Mouse (Mus musculus) midbrain, embryonic 12.5 days (tissue): ENCODE measurements at regions not wholly inside any gene's neighbourhood (a gene's known extent, or its start where the extent isn't known, plus 50 kb on each side); places are given as distances from the start of the nearest gene placed in this dataset.

Experiments
- ATAC-seq: fragments of 200-750 bp; cut with Nextera tagmentation; 2 replicates; pipeline ENCODE4 v1.8.0; 2017; ENCODE audit warnings: low read depth, moderate TSS enrichment, moderate library complexity; ENCODE audit not compliant: low FRiP score
- H3K27ac ChIP-seq: fragments of 300-500 bp; sonication (generic); replicated peaks from 2 replicates; pipeline ENCODE4 v1.5.1; 2016; ENCODE audit warnings: mild to moderate bottlenecking
- H3K27me3 ChIP-seq: fragments of 300-500 bp; sonication (generic); 2 replicates; pipeline ENCODE4 v1.6.1; 2016; ENCODE audit warnings: mild to moderate bottlenecking
- H3K36me3 ChIP-seq: fragments of 300-500 bp; sonication (generic); 2 replicates; pipeline ENCODE4 v1.6.1; 2016
- H3K4me1 ChIP-seq: fragments of 300-500 bp; sonication (generic); 2 replicates; pipeline ENCODE4 v1.6.1; 2016
- H3K4me2 ChIP-seq: fragments of 300-500 bp; sonication (generic); replicated peaks from 2 replicates; pipeline ENCODE4 v1.6.1; 2016; ENCODE audit warnings: mild to moderate bottlenecking, moderate library complexity
- H3K4me3 ChIP-seq: fragments of 300-500 bp; sonication (generic); 2 replicates; pipeline ENCODE4 v1.5.1; 2016; ENCODE audit warnings: mild to moderate bottlenecking
- H3K9ac ChIP-seq: fragments of 300-500 bp; sonication (generic); replicated peaks from 2 replicates; pipeline ENCODE4 v1.6.1; 2016; ENCODE audit warnings: mild to moderate bottlenecking, moderate library complexity
- H3K9me3 ChIP-seq: fragments of 300-500 bp; sonication (generic); 2 replicates; pipeline ENCODE4 v1.6.1; 2016; ENCODE audit warnings: mild to moderate bottlenecking
- WGBS: fragments of 180-500 bp; shearing (Covaris S2); methylation state at CpG from one replicate; pipeline ENCODE4 v1.1.7; 2016; 5-methylcytosine and 5-hydroxymethylcytosine counted together

DNA sequence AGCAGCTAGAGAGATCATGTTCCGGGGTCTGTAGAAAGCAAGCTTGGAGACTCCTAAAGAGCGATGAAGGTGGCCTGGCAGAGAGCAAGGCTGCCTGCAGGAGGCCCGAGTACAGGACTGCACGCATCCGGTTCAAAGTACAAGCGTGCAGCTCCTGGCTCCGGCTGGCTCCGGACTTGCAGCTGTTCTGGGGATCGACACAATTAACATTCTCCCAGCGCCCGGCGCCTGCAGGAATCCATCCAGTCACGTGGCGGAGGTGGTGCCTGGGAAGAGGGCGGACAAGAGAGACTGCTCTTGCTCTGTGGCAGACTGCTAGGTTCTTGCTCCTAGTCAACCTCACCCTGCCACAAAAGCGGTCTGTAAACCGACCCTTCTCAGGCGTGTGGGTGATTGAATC lies 86.9 kb downstream of the Bdh1 start:
- Histone ChIP-seq H3K9me3 (no peaks in the 10 kb centered on the region), H3K36me3 (no peaks in the 10 kb centered on the region), H3K4me1 (peaks cover 26% of the 10 kb centered on the region), H3K4me2 (peak overlapping the region; percentile 44), H3K27ac (peak overlapping the region; percentile 78), H3K27me3 (peaks cover 22% of the 10 kb centered on the region), H3K9ac (peak overlapping the region; percentile 35), H3K4me3 (0 out of 2 replicates have a peak overlapping the region, but pooled peaks have one; percentile 15)
- WGBS = 2% methylated on average over 18 of the region's 18 CpGs
- peak; percentile 92 for ATAC-seq

DNA sequence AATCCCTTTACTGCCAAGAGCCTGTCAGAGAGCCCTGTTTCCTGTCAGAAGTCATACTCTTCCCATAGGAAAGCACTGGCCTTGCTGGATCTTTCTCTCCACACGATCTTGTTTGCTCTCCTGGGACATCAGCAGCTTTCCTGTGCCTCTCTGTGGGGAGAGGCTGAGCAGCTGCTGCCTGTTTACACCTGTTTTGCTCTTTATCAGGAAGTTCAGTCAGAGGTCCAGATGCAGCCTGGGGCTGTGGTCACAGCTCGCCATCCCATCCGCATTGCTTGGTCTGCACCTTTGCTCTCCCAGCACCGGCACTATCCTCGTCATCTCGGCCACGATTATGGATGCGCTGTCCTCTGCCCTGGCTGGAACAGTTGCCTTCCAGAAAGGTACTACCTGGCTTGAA lies 88.0 kb downstream of the Bdh1 start:
- Histone ChIP-seq H3K4me2 (no peak overlapping the region), H3K9ac (no peak overlapping the region), H3K27me3 (peaks cover 22% of the 10 kb centered on the region), H3K27ac (no peak overlapping the region), H3K4me3 (no peak overlapping the region), H3K9me3 (no peaks in the 10 kb centered on the region), H3K36me3 (no peaks in the 10 kb centered on the region), H3K4me1 (peaks cover 26% of the 10 kb centered on the region)
- WGBS = 82% methylated on average over 8 of the region's 8 CpGs
- no peak for ATAC-seq

DNA sequence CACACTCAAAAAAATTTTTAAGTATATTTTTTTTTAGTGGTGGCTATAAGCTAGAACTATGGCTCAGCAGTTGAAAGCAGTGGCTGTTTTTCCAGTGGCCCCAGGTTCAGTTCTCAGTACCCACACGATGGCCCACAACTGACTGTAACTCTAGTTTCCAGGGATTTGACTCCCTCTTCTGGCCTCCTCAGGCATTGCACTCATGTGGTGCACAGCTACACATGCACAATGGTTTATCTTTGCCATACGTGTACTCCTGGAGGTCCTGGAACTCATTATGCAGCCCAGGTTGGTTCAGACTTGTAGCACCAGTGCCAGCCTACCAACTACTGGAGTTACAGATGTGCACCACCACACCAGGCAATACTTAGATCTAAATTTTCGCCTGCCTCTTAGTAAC lies 96.7 kb downstream of the Bdh1 start:
- H3K4me2 ChIP-seq = no peak overlapping the region
- no peak overlapping the region for H3K27ac ChIP-seq
- no peaks in the 10 kb centered on the region for H3K9me3 ChIP-seq
- H3K4me3 ChIP-seq = no peak overlapping the region
- H3K9ac ChIP-seq = no peak overlapping the region
- no peaks in the 10 kb centered on the region for H3K36me3 ChIP-seq
- ATAC-seq = no peak
- H3K27me3 ChIP-seq = peaks cover 4% of the 10 kb centered on the region
- no peaks in the 10 kb centered on the region for H3K4me1 ChIP-seq
- 96% methylated on average over 3 of the region's 3 CpGs for WGBS

DNA sequence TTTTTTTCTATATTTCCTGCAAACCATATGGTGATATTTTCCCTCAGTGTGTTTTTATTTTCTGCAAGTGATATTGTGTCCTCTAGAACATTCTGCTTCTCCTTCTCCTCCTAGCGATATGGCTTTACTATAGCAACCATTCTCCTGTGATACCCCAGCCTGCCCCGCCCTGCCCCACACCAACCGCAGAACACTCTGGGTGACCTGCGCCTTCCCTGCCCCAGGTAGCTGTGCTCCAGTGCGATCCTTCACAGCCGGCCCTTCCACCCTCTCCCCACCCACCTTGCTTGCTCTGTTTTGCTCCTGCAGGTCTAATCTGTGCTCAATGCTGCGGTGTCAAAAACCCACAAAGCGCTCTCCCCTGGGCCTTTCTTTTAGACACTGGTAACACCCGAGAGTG lies 98.0 kb downstream of the Bdh1 start:
- no peak overlapping the region for H3K4me3 ChIP-seq
- WGBS = 79% methylated on average over 9 of the region's 9 CpGs
- no peaks in the 10 kb centered on the region for H3K4me1 ChIP-seq
- H3K9ac ChIP-seq = no peak overlapping the region
- no peak overlapping the region for H3K27ac ChIP-seq
- H3K4me2 ChIP-seq = no peak overlapping the region
- ATAC-seq = no peak
- H3K27me3 ChIP-seq = peaks cover 4% of the 10 kb centered on the region
- H3K36me3 ChIP-seq = no peaks in the 10 kb centered on the region
- no peaks in the 10 kb centered on the region for H3K9me3 ChIP-seq

DNA sequence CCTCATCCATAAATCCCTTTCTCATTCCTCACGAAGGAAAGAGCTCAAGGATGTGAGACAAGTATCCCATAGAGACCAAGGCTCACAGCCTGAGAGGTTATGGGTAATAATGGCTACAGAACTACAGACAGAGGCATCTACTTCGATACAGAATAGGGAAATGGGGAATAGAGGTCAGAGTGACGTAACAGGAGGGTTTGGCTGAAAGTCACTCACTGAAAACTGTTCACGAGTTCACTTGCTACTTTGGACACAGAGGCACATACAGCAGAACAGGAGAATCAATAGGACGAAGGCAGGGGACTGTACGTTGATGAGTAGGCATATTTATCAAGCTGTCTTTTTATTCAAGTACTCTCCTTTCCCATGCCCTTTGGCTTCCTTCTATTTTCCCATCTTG lies 99.7 kb downstream of the Bdh1 start:
- no peak overlapping the region for H3K4me2 ChIP-seq
- 82% methylated on average over 6 of the region's 6 CpGs for WGBS

DNA sequence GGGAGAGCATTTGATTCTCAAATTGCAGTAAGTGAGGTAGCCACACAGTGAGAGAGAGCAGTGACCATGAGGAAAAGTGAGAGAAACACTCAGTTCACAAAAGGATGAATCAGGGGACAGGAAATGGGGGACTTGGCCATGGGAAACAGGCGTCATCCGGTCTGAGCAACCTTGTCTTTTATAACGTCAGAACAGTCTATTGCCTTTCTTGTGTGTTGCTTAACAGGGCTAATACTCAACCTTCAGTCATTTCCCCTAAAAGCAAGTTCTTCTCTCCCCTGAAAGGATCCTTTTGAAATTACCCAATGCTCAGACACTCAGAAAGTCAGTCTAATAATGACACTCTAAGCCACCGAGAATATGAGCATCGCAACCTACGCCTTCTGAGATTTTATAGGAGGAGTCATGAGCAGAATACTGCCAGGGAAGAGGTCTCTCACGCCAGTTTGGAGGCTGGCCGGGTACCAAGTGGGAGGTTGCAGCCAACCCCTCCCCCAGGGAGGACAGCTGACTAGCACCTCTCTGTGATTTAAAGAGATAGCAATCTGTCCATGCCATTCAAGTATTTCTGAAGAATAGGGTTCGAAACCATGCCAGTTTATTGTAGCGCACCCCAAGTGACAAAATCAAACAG lies 104.7 kb downstream of the Bdh1 start:
- Histone ChIP-seq H3K4me3 (no peak overlapping the region), H3K27ac (no peak overlapping the region), H3K27me3 (0 out of 2 replicates have a peak, but pooled peaks cover 5% of the 10 kb centered on the region), H3K9me3 (no peaks in the 10 kb centered on the region), H3K9ac (no peak overlapping the region), H3K4me2 (no peak overlapping the region), H3K4me1 (no peaks in the 10 kb centered on the region), H3K36me3 (no peaks in the 10 kb centered on the region)
- 85% methylated on average over 10 of the region's 10 CpGs for WGBS
- ATAC-seq = no peak

More for the DNA sequence above, 99.7 kb downstream of the Bdh1 start:
- no peak for ATAC-seq
- Histone ChIP-seq H3K27me3 (peaks cover 4% of the 10 kb centered on the region), H3K4me1 (no peaks in the 10 kb centered on the region), H3K4me3 (no peak overlapping the region), H3K36me3 (no peaks in the 10 kb centered on the region), H3K9me3 (no peaks in the 10 kb centered on the region), H3K9ac (no peak overlapping the region), H3K27ac (no peak overlapping the region)

DNA sequence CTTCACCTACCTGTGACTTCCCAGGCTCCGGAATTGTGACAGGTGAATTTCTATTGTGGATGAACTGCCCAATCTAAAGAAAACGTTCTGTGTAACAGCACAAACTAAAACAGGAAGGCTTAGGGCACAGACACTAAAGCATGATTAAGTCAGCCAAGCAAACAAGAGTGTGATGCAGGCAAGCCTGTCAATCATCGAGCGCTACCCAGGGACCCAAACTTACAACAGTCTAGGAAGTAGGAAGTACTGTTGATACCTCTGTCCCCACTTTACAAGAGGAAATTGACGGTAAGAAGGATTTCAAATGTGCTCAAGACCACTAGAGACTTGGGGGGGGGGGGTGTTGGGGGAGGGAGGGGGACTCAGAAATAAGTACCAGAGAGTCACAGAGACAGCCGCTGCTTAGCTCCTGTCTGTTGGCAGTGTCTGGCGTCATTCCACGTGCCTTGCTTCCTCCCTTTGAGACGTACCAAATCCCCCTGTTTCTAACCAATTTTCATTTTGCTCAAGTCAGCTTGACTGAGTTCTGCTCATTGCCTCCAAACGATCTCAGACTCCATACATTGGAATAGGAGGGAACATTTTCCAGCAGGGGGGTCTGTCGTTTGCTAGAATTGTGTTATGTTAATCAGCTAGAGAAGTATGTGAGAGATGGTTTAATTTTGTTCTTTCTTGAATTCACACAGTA lies 106.7 kb downstream of the Bdh1 start:
- no peak overlapping the region for H3K4me2 ChIP-seq
- 73% methylated on average over 11 of the region's 11 CpGs for WGBS
- 0 out of 2 replicates have a peak, but pooled peaks cover 5% of the 10 kb centered on the region for H3K27me3 ChIP-seq
- H3K4me3 ChIP-seq = no peak overlapping the region
- H3K4me1 ChIP-seq = 0 out of 2 replicates have a peak, but pooled peaks cover 6% of the 10 kb centered on the region
- H3K36me3 ChIP-seq = no peaks in the 10 kb centered on the region
- no peak overlapping the region for H3K9ac ChIP-seq
- no peaks in the 10 kb centered on the region for H3K9me3 ChIP-seq
- no peak for ATAC-seq
- no peak overlapping the region for H3K27ac ChIP-seq

DNA sequence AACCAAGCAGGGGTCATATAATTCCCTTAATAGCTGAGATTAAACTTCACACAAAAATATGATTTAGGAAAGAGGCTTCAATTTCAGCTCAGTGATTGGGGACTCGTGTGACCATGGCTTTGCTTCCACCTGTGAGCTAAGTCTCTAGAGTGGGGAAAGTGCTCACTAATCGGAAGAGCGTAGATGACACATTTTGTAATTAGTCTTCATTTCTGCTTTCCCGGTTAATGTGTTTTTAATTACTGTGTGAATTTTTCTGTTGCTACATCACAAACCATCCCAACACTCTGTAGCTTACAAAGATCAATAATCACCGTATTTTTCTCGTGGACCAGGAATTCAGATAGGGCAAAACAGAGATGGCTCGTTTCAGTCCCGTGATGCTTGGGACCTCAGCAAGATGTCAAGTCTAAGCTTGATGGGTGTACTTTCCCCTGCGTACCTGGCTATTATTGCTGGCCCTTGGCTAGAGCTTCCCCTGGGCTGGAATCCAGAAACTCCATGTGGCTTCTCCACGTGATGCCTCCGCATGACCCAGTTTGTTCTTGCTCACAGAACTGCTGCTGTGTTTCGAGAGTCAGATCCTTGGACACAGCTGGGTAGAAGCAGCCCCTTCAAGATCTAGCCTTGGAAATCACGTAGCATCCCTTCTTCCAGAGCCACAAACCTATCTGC lies 107.3 kb downstream of the Bdh1 start:
- Histone ChIP-seq H3K9me3 (no peaks in the 10 kb centered on the region), H3K4me1 (peaks cover 8% of the 10 kb centered on the region; the same call in 1 of the 2 replicates), H3K4me2 (no peak overlapping the region), H3K36me3 (no peaks in the 10 kb centered on the region), H3K4me3 (no peak overlapping the region), H3K27me3 (0 out of 2 replicates have a peak, but pooled peaks cover 5% of the 10 kb centered on the region), H3K27ac (no peak overlapping the region), H3K9ac (no peak overlapping the region)
- no peak for ATAC-seq
- 91% methylated on average over 13 of the region's 13 CpGs for WGBS

DNA sequence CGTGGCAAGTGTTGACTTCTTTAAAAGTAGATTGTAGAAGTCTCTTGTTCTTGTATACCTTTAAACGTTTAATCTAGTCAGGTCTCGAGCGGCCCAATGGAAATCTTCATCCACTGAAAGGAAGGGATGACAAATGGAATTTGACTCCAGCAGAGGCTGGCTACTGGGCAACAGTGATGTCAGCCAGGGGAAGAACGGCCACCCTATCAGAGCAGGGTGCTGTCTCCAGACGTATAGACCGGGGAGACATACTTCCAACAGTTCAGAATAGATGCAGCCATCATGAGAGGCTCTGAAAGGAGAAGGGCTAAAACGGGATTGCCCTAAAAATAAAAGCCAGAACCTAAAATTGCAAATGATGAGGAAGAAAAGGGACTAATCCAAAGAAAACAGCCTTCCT lies 108.0 kb downstream of the Bdh1 start:
- H3K27me3 ChIP-seq = 0 out of 2 replicates have a peak, but pooled peaks cover 5% of the 10 kb centered on the region
- no peak overlapping the region for H3K27ac ChIP-seq
- no peak overlapping the region for H3K4me3 ChIP-seq
- H3K36me3 ChIP-seq = no peaks in the 10 kb centered on the region
- no peak overlapping the region for H3K9ac ChIP-seq
- WGBS = 89% methylated on average over 8 of the region's 8 CpGs
- peaks cover 14% of the 10 kb centered on the region for H3K4me1 ChIP-seq
- no peak for ATAC-seq
- no peak overlapping the region for H3K4me2 ChIP-seq
- H3K9me3 ChIP-seq = no peaks in the 10 kb centered on the region

DNA sequence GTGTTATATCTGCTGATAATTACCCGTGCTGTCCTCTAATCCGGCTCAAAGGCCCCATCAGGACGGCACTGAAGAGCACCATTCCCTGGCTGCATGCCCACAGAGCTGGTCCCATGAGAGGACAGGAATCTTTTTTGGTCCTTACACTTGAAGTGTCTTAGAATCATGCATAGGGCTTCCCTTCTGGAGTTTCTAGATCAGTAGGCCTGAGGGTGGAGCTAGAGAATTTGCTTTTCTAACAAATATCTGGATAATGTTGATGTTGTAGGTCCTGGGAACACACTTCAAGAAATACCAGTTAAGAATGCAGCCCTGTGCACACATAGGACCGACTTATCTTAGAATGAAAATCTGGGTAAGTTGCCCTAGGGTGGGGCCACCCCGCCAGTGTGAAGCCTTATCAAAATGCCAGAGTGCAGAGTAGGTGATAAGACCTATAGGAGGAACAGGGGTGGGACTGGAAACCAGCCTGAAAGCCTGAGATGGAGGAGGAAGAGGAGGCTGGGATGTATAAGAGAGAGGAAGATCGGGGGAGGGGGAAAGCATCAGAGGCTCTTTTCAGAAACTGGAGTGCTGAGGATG lies 111.2 kb downstream of the Bdh1 start:
- no peaks in the 10 kb centered on the region for H3K36me3 ChIP-seq
- H3K4me2 ChIP-seq = no peak overlapping the region
- H3K4me3 ChIP-seq = no peak overlapping the region
- 0 out of 2 replicates have a peak, but pooled peaks cover 6% of the 10 kb centered on the region for H3K27me3 ChIP-seq
- no peak for ATAC-seq
- H3K4me1 ChIP-seq = peaks cover 17% of the 10 kb centered on the region
- no peak overlapping the region for H3K9ac ChIP-seq
- H3K9me3 ChIP-seq = no peaks in the 10 kb centered on the region
- H3K27ac ChIP-seq = no peak overlapping the region
- 60% methylated on average over 6 of the region's 6 CpGs for WGBS

DNA sequence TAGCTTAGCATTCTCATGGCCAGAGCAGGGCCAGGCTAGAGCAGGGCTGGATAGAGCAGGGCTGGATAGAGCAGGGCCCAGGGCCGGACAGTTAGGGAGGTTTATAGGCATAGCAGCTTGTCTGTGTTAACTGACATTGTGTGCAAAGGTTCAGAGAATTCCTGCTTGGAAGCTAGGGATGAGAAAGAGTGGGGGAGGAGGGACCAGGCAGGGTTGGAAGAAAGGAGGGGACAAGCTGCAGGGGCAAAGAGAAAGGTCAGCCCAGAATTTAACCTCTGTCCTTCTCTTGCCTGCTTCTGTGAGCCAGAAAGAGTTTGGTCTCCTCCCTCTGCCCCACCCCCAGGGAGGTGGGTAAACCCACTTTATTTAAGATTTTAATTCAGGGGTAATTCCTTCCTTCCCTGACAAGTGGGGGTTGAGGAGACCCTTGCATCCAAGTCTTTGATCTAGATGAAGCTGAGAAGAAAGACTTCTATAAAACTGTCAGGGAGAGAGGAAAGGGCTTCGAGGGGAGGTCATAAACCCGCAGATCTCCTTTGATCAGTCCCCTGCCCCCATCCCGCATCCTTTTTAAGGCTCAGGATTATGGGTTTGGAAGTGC lies 112.9 kb downstream of the Bdh1 start:
- Histone ChIP-seq H3K4me3 (no peak overlapping the region), H3K36me3 (no peaks in the 10 kb centered on the region), H3K4me1 (peaks cover 17% of the 10 kb centered on the region), H3K9me3 (no peaks in the 10 kb centered on the region), H3K4me2 (no peak overlapping the region), H3K9ac (no peak overlapping the region), H3K27ac (no peak overlapping the region), H3K27me3 (0 out of 2 replicates have a peak, but pooled peaks cover 8% of the 10 kb centered on the region)
- WGBS = 6% methylated on average over 4 of the region's 4 CpGs
- ATAC-seq = no peak
